Mouse (Mus musculus) gonadal fat pad, adult 2 months (tissue): ENCODE results near the gene Fam161a. TPM values are rescaled to one million over a fixed set of nuclear protein-coding genes. Genes with fewer than 3 reads are reported as not detected.

Experiments
- DNase-seq: peaks from one replicate; pipeline ENCODE4 v3.0.0-alpha.2; 2012; ENCODE audit warnings: low read depth
- polyA plus RNA-seq: library from polyadenylated mRNA; depleted of rRNA; stranded (reverse); fragments of >200 nt; gene quantifications from 2 replicates; pipeline ENCODE4 v1.2.3, GENCODE M21; 2012

The Fam161a gene
- polyA plus RNA-seq, 1 experiment, result 2.5 TPM

GRCm38 (mm10) chr11:22990393-22991126 is 16.8 kb upstream of the Fam161a start, which contains the start of gene Cct4:
Gene Cct4, plus strand, starts transcription at chr11:22990519.
- DNase-seq, result no peak

GRCm38 (mm10) chr11:22991218-22991835 is 16.0 kb upstream of the Fam161a start:
- no peak for DNase-seq

DNA sequence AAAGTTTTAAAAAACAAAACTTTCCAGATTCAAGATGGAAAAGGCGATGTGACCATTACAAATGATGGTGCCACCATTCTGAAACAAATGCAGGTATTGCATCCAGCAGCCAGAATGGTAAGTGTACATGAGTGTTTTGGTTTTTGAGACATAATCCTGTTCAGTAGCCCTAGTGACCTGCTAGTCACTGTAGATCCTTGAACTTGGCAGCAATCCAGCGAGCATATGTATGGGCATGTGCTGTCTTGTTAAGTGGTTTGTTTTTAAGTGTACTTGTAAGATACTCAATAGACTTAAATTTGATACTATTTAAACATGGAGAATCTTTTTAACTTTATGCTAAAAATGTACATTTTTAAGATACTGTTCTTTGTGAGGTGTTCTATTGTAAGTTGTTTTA is 13.1 kb upstream of the Fam161a start:
- no peak for DNase-seq

GRCm38 (mm10) chr11:22995461-22995860 is 11.9 kb upstream of the Fam161a start:
- DNase-seq, result no peak

DNA sequence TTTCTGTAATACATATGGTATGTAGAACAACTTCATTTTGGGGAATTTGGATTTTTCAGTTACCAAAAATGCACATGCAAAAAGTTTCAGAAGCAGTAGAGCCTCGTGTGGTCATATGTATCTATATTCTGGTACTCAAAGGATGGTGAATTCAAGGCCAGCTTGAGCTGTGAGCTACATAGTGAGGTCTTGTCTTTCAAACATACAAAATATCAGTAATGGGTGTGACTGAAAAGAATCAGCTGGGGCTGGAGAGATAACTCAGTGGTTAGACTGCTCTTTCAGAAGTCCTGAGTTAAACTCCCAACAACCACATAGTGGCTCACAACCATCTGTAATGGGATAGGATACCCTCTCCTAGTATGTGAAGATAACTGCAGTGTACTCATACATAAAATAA is 9.0 kb upstream of the Fam161a start:
- no peak for DNase-seq

- DNase-seq, result no peak
Measured at GRCm38 (mm10) chr11:23005276-23005675, 2.1 kb upstream of the Fam161a start.

- no peak for DNase-seq
Measured at GRCm38 (mm10) chr11:23007166-23007480, 208 bp upstream of the Fam161a start.

- DNase-seq, result no peak
Measured at GRCm38 (mm10) chr11:23008181-23008823, 971 bp downstream of the Fam161a start.

DNA sequence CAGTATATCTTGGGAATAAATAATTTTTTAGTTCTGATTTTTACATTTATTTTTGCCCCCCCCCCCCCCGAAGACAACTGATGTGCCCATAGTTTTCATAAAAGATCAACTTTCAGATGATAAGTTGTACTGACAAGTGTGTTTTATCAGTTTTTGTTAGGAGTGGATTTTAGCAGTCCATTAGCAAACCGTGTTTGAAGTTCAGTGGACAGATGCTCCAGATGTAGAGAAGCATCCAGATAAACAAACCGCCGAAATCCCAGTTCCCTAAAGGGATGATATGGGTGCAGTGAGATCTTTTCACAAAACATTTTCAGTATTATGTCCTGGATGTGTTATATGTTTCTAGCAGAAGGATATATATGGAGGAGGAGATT is 1.5 kb downstream of the Fam161a start:
- DNase-seq, result no peak

- DNase-seq, result no peak
Measured at GRCm38 (mm10) chr11:23013096-23013495, 5.8 kb downstream of the Fam161a start.

GRCm38 (mm10) chr11:23013580-23014294 is 6.4 kb downstream of the Fam161a start:
- no peak for DNase-seq

GRCm38 (mm10) chr11:23014996-23015395 is 7.7 kb downstream of the Fam161a start:
- no peak for DNase-seq

GRCm38 (mm10) chr11:23017943-23018342 is 10.6 kb downstream of the Fam161a start:
- no peak for DNase-seq

- DNase-seq, result no peak
Measured at GRCm38 (mm10) chr11:23020116-23020770, 12.9 kb downstream of the Fam161a start.

- no peak for DNase-seq
Measured at GRCm38 (mm10) chr11:23020841-23021240, 13.5 kb downstream of the Fam161a start.

DNA sequence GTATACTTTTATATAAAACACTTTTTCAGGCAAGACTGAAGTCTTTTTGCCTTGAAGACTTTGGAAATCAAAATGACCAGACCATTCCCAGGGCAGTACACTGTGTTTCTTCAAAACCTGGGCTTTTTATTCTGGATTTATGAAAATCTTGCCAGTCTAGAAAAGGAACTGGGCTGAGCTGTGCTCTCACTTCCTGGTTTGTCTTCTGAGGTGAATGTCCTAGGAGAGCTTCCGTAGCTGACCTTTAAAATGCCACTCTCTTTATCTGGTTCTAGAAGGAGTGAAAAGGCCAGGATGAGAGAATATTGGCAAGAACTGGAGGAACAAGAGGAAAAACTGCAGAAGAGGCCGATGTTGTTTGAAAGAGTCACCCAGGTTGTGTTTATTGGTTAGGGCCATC is 15.8 kb downstream of the Fam161a start:
- DNase-seq, result no peak

- no peak for DNase-seq
Measured at GRCm38 (mm10) chr11:23024169-23024568, 16.8 kb downstream of the Fam161a start.

GRCm38 (mm10) chr11:23028957-23029356 is 21.6 kb downstream of the Fam161a start:
- no peak for DNase-seq

DNA sequence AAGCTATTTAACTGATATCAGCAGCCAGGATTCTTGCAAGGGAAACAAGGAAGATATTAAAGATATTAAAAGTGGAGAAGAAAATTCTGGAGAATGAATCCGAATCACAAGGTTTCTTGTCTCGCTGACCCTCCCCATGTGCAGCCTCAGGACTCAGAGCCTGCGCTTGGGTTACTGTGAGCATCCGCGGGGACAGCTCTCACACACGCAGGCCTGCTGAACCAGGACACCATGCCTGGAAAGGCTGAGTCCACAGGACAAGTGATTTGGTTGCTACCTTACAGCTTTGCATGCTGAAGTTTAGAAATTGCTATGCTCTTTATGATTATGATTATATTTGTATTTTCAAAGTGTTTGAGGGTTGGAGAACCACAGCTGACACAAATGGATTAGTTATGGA is 22.1 kb downstream of the Fam161a start:
- no peak for DNase-seq

- DNase-seq, result no peak
Measured at GRCm38 (mm10) chr11:23047252-23047651, 39.9 kb downstream of the Fam161a start.

GRCm38 (mm10) chr11:23047663-23048582 is 40.6 kb downstream of the Fam161a start:
- DNase-seq, result no peak
